Mouse (Mus musculus): ENCODE measurements around the gene Tyw5. TPM values are rescaled to one million over a fixed set of nuclear protein-coding genes. Genes with fewer than 3 reads are reported as not detected.
A peak's percentile ranks its signal among the peaks of the same experiment; 100 is the strongest.

Tyw5 gene
- polyA plus RNA-seq, 1 experiment from 2014 or later, result 33.2 TPM

- no peaks in the 10 kb centered on the region for H3K36me3 ChIP-seq
- no peaks in the 10 kb centered on the region for H3K27me3 ChIP-seq (replicated peaks)
- peaks cover 6% of the 10 kb centered on the region for H3K4me1 ChIP-seq
- ATAC-seq (ENCODE audit: low FRiP score), result peak; percentile 69; the same call in 1 of the 2 replicates
- no peak overlapping the region for H3K9ac ChIP-seq (replicated peaks)
- no peak overlapping the region for H3K4me3 ChIP-seq (replicated peaks)
- no peak overlapping the region for H3K27ac ChIP-seq (replicated peaks)
- WGBS, result 10% methylated on average over 1 of the region's 1 CpGs
- H3K4me2 ChIP-seq, result no peak overlapping the region
- H3K9me3 ChIP-seq (replicated peaks), result no peaks in the 10 kb centered on the region
Observed at GRCm38 (mm10) chr1:57423696-57424095, 16.8 kb upstream of the Tyw5 start.

GRCm38 (mm10) chr1:57413397-57413796, 6.5 kb upstream of the Tyw5 start:
- Histone ChIP-seq H3K27ac (replicated peaks) (no peak overlapping the region), H3K4me2 (no peak overlapping the region), H3K9me3 (replicated peaks) (no peaks in the 10 kb centered on the region), H3K36me3 (peaks cover 37% of the 10 kb centered on the region), H3K4me1 (peaks cover 11% of the 10 kb centered on the region), H3K27me3 (replicated peaks) (no peaks in the 10 kb centered on the region), H3K4me3 (replicated peaks) (no peak overlapping the region), H3K9ac (replicated peaks) (no peak overlapping the region)
- 80% methylated on average over 2 of the region's 2 CpGs for WGBS
- no peak for ATAC-seq (ENCODE audit: low FRiP score)

- peaks cover 35% of the 10 kb centered on the region for H3K4me1 ChIP-seq
- no peak overlapping the region for H3K4me3 ChIP-seq (replicated peaks)
- H3K9ac ChIP-seq (replicated peaks), result no peak overlapping the region
- H3K9me3 ChIP-seq (replicated peaks), result no peaks in the 10 kb centered on the region
- WGBS, result 97% methylated on average over 2 of the region's 2 CpGs
- ATAC-seq (ENCODE audit: low FRiP score), result no peak
- no peaks in the 10 kb centered on the region for H3K27me3 ChIP-seq (replicated peaks)
- no peak overlapping the region for H3K27ac ChIP-seq (replicated peaks)
- H3K36me3 ChIP-seq, result peaks cover 19% of the 10 kb centered on the region
- H3K4me2 ChIP-seq, result peak overlapping the region; percentile 32
Observed at GRCm38 (mm10) chr1:57408994-57409393, 2.1 kb upstream of the Tyw5 start.

GRCm38 (mm10) chr1:57402116-57402515, 4.8 kb downstream of the Tyw5 start:
- Histone ChIP-seq H3K4me1 (peaks cover 12% of the 10 kb centered on the region), H3K27me3 (replicated peaks) (no peaks in the 10 kb centered on the region), H3K4me3 (replicated peaks) (no peak overlapping the region), H3K4me2 (no peak overlapping the region), H3K9ac (replicated peaks) (no peak overlapping the region), H3K36me3 (peaks cover 19% of the 10 kb centered on the region), H3K27ac (replicated peaks) (no peak overlapping the region), H3K9me3 (replicated peaks) (no peaks in the 10 kb centered on the region)
- no peak for ATAC-seq (ENCODE audit: low FRiP score)
- 89% methylated on average over 5 of the region's 5 CpGs for WGBS

GRCm38 (mm10) chr1:57400877-57401276, 6.0 kb downstream of the Tyw5 start:
- Histone ChIP-seq H3K4me2 (no peak overlapping the region), H3K36me3 (peaks cover 25% of the 10 kb centered on the region), H3K4me1 (peaks cover 11% of the 10 kb centered on the region), H3K9me3 (replicated peaks) (no peaks in the 10 kb centered on the region), H3K27me3 (replicated peaks) (no peaks in the 10 kb centered on the region), H3K4me3 (replicated peaks) (no peak overlapping the region), H3K27ac (replicated peaks) (no peak overlapping the region), H3K9ac (replicated peaks) (no peak overlapping the region)
- no peak for ATAC-seq (ENCODE audit: low FRiP score)
- 93% methylated on average over 2 of the region's 2 CpGs for WGBS

GRCm38 (mm10) chr1:57400321-57400720, 6.6 kb downstream of the Tyw5 start:
- Histone ChIP-seq H3K27ac (replicated peaks) (no peak overlapping the region), H3K4me1 (peaks cover 7% of the 10 kb centered on the region), H3K9ac (replicated peaks) (no peak overlapping the region), H3K27me3 (replicated peaks) (no peaks in the 10 kb centered on the region), H3K9me3 (replicated peaks) (no peaks in the 10 kb centered on the region), H3K4me3 (replicated peaks) (no peak overlapping the region), H3K36me3 (peaks cover 28% of the 10 kb centered on the region), H3K4me2 (no peak overlapping the region)
- WGBS, result 88% methylated on average over 2 of the region's 2 CpGs
- no peak for ATAC-seq (ENCODE audit: low FRiP score)

GRCm38 (mm10) chr1:57394051-57394450, 12.8 kb downstream of the Tyw5 start:
- Histone ChIP-seq H3K27ac (replicated peaks) (no peak overlapping the region), H3K9ac (replicated peaks) (no peak overlapping the region), H3K9me3 (replicated peaks) (no peaks in the 10 kb centered on the region), H3K4me2 (no peak overlapping the region), H3K4me1 (no peaks in the 10 kb centered on the region), H3K4me3 (replicated peaks) (no peak overlapping the region), H3K27me3 (replicated peaks) (no peaks in the 10 kb centered on the region), H3K36me3 (peaks cover 29% of the 10 kb centered on the region)
- ATAC-seq (ENCODE audit: low FRiP score), result no peak
- 63% methylated on average over 3 of the region's 3 CpGs for WGBS

GRCm38 (mm10) chr1:57392417-57392816, 14.5 kb downstream of the Tyw5 start:
- ATAC-seq (ENCODE audit: low FRiP score), result no peak
- Histone ChIP-seq H3K4me3 (replicated peaks) (no peak overlapping the region), H3K27ac (replicated peaks) (no peak overlapping the region), H3K36me3 (peaks cover 26% of the 10 kb centered on the region), H3K27me3 (replicated peaks) (no peaks in the 10 kb centered on the region), H3K9ac (replicated peaks) (no peak overlapping the region), H3K4me2 (no peak overlapping the region), H3K9me3 (replicated peaks) (no peaks in the 10 kb centered on the region), H3K4me1 (no peaks in the 10 kb centered on the region)
- 86% methylated on average over 4 of the region's 4 CpGs for WGBS

GRCm38 (mm10) chr1:57390993-57391790, 15.7 kb downstream of the Tyw5 start:
- no peak overlapping the region for H3K4me3 ChIP-seq (replicated peaks)
- no peak overlapping the region for H3K9ac ChIP-seq (replicated peaks)
- no peaks in the 10 kb centered on the region for H3K9me3 ChIP-seq (replicated peaks)
- H3K4me1 ChIP-seq, result no peaks in the 10 kb centered on the region
- 93% methylated on average over 4 of the region's 4 CpGs for WGBS
- H3K27ac ChIP-seq (replicated peaks), result no peak overlapping the region
- ATAC-seq (ENCODE audit: low FRiP score), result no peak
- peaks cover 20% of the 10 kb centered on the region for H3K36me3 ChIP-seq
- H3K27me3 ChIP-seq (replicated peaks), result no peaks in the 10 kb centered on the region
- no peak overlapping the region for H3K4me2 ChIP-seq

GRCm38 (mm10) chr1:57388402-57389155, 18.3 kb downstream of the Tyw5 start:
- no peak overlapping the region for H3K27ac ChIP-seq (replicated peaks)
- no peaks in the 10 kb centered on the region for H3K9me3 ChIP-seq (replicated peaks)
- no peak overlapping the region for H3K9ac ChIP-seq (replicated peaks)
- no peak overlapping the region for H3K4me3 ChIP-seq (replicated peaks)
- H3K4me1 ChIP-seq, result no peaks in the 10 kb centered on the region
- 82% methylated on average over 8 of the region's 8 CpGs for WGBS
- no peak overlapping the region for H3K4me2 ChIP-seq
- no peak for ATAC-seq (ENCODE audit: low FRiP score)
- H3K36me3 ChIP-seq, result peaks cover 11% of the 10 kb centered on the region
- H3K27me3 ChIP-seq (replicated peaks), result no peaks in the 10 kb centered on the region

GRCm38 (mm10) chr1:57387876-57388275, 19.0 kb downstream of the Tyw5 start:
- Histone ChIP-seq H3K9ac (replicated peaks) (no peak overlapping the region), H3K27me3 (replicated peaks) (no peaks in the 10 kb centered on the region), H3K4me1 (no peaks in the 10 kb centered on the region), H3K27ac (replicated peaks) (no peak overlapping the region), H3K4me3 (replicated peaks) (no peak overlapping the region), H3K4me2 (no peak overlapping the region), H3K9me3 (replicated peaks) (no peaks in the 10 kb centered on the region), H3K36me3 (peaks cover 8% of the 10 kb centered on the region)
- ATAC-seq (ENCODE audit: low FRiP score), result peak; percentile 81
- 35% methylated on average over 2 of the region's 2 CpGs for WGBS

GRCm38 (mm10) chr1:57386519-57386918, 20.4 kb downstream of the Tyw5 start:
- no peaks in the 10 kb centered on the region for H3K27me3 ChIP-seq (replicated peaks)
- H3K4me1 ChIP-seq, result no peaks in the 10 kb centered on the region
- no peak overlapping the region for H3K4me2 ChIP-seq
- H3K9ac ChIP-seq (replicated peaks), result no peak overlapping the region
- ATAC-seq (ENCODE audit: low FRiP score), result no peak
- no peak overlapping the region for H3K4me3 ChIP-seq (replicated peaks)
- peaks cover 3% of the 10 kb centered on the region for H3K36me3 ChIP-seq
- no peak overlapping the region for H3K27ac ChIP-seq (replicated peaks)
- no peaks in the 10 kb centered on the region for H3K9me3 ChIP-seq (replicated peaks)
